8 mouse cellular contexts compared by ENCODE assay signal in the genomic region with DNA sequence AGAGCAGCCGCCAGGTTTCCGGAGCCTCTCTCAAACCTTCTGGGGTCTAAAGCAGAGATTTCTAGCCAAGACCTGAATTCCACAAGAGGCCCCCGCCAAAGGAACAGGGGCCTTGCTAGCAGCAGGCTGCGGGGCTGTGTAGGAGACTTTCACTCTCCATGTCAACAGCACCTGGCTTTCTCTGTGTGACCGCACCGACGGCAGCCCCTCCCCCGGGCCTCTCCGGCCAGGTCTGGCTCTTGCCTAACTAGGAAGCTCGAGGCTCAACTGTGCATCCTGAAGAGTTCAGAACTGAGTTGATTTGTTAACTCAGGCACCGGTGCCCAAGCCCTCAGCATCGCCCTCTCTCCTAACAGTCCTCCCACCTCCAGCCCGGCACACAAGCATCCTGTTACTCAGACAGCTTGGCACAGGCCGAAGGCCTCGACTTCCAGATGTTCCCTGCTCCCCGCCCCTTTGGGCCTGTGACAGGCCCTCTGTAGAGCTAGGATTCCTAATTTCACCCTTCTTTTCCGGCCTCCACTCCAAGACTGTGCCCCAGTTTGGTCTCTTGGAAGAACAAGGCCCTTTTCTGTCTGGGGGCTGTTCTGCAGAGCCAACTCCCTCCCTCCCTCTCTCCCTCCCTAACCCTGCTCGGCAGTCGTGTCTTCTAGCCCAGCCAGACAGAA.
DNase-seq lines count a peak whose midpoint lies in the region; ATAC-seq lines count a peak whose summit lies in the region.

No protein-coding gene starts in this region.

- peak; percentile 93 for ATAC-seq in hindbrain, embryonic 16.5 days

- H3K4me2 ChIP-seq in hindbrain, embryonic 16.5 days (ENCODE audit: low read length): peak overlapping the region; percentile 22

- H3K9ac ChIP-seq in hindbrain, embryonic 16.5 days (ENCODE audit: low read depth, low read length): peak overlapping the region; percentile 35

- H3K36me3 ChIP-seq in hindbrain, embryonic 16.5 days (ENCODE audit: control insufficient read depth, insufficient read depth, low read length): no peaks in the 10 kb centered on the region

- peaks cover 18% of the 10 kb centered on the region for H3K4me1 ChIP-seq in hindbrain, embryonic 16.5 days (ENCODE audit: control insufficient read depth, insufficient read depth, low read depth, low read length)

- peak; percentile 72 for DNase-seq in adrenal gland, adult 8-10 months
- peak; percentile 56 for DNase-seq in embryo, embryonic 11.5 days (ENCODE audit: low read depth, low spot score)
- peak; percentile 89 for DNase-seq in gastrocnemius, postnatal 14 days
- DNase-seq in left cerebral cortex, adult 18-20 months (ENCODE audit: low spot score in 2 of 2): peak; percentile 44 to 69
- peak; percentile 68 for DNase-seq in lung, postnatal 25 days (ENCODE audit: low spot score)
- DNase-seq in right cerebral cortex, postnatal 10 days (ENCODE audit: low spot score in 2 of 2): peak; percentile 88 to 94
- no peak for DNase-seq in T-cell, adult 2 months (ENCODE audit: low spot score)

- H3K27me3 ChIP-seq in hindbrain, embryonic 16.5 days (replicated peaks; ENCODE audit: control insufficient read depth, insufficient read depth, low read length): no peaks in the 10 kb centered on the region

- intact Hi-C loops in gastrocnemius, postnatal 14 days (cut with DNase I; ENCODE audit: low total_unique reads): no loop called here

- no peak overlapping the region for H3K4me3 ChIP-seq in hindbrain, embryonic 16.5 days (ENCODE audit: low read length)

- WGBS in hindbrain, embryonic 16.5 days: 15% methylated on average over 17 of the region's 19 CpGs

- H3K27ac ChIP-seq in hindbrain, embryonic 16.5 days (ENCODE audit: low read depth, low read length): peak overlapping the region; percentile 83

- no peaks in the 10 kb centered on the region for H3K9me3 ChIP-seq in hindbrain, embryonic 16.5 days (ENCODE audit: control insufficient read depth, low read length)
